Mouse (Mus musculus): Measurements from ENCODE around the gene Cbx5.

- TF ChIP-seq CTCF (IDR thresholded peaks at IDR 0.05; ENCODE audit: control insufficient read depth, insufficient read depth, low read length) (no peak), POLR2A (IDR thresholded peaks at IDR 0.05; ENCODE audit: borderline replicate concordance, control insufficient read depth, low read depth, low read length) (no peak)
Observed at GRCm38 (mm10) chr15:103152371-103152770, 87.2 kb downstream of the Cbx5 start.

Measured in bone marrow, adult 2 months (tissue).